Mouse (Mus musculus) urinary bladder, adult 2 months (tissue): ENCODE data around the gene Kcnk10. TPM values are rescaled to one million over a fixed set of nuclear protein-coding genes. Genes with fewer than 3 reads are reported as not detected.

Experiments
- DNase-seq: peaks from one replicate; pipeline ENCODE4 v3.0.0; 2022; ENCODE audit warnings: low spot score
- polyA plus RNA-seq: library from polyadenylated mRNA; depleted of rRNA; stranded (reverse); fragments of >200 nt; gene quantifications from 2 replicates; pipeline ENCODE4 v1.2.3, GENCODE M21; 2012

The Kcnk10 gene
- polyA plus RNA-seq, 1 experiment: 0.04 TPM

GRCm38 (mm10) chr12:98519866-98520567, 58.1 kb downstream of the Kcnk10 start:
- no peak for DNase-seq

GRCm38 (mm10) chr12:98505601-98506000, 72.5 kb downstream of the Kcnk10 start:
- no peak for DNase-seq

- DNase-seq: no peak
Observed at GRCm38 (mm10) chr12:98501528-98502280, 76.4 kb downstream of the Kcnk10 start.

- no peak for DNase-seq
Observed at GRCm38 (mm10) chr12:98501045-98501444, 77.1 kb downstream of the Kcnk10 start.

GRCm38 (mm10) chr12:98481460-98481859, 96.7 kb downstream of the Kcnk10 start:
- no peak for DNase-seq

- no peak for DNase-seq
Observed at GRCm38 (mm10) chr12:98481048-98481447, 97.1 kb downstream of the Kcnk10 start.

GRCm38 (mm10) chr12:98477673-98478461, 100.2 kb downstream of the Kcnk10 start:
- no peak for DNase-seq

GRCm38 (mm10) chr12:98471232-98471631, 106.9 kb downstream of the Kcnk10 start:
- DNase-seq: no peak

GRCm38 (mm10) chr12:98470097-98470496, 108.0 kb downstream of the Kcnk10 start:
- DNase-seq: no peak

- DNase-seq: no peak
Observed at GRCm38 (mm10) chr12:98467793-98468192, 110.3 kb downstream of the Kcnk10 start.

GRCm38 (mm10) chr12:98459889-98460288, 118.2 kb downstream of the Kcnk10 start:
- no peak for DNase-seq

GRCm38 (mm10) chr12:98458944-98459343, 119.2 kb downstream of the Kcnk10 start:
- DNase-seq: no peak

GRCm38 (mm10) chr12:98458516-98458915, 119.6 kb downstream of the Kcnk10 start:
- no peak for DNase-seq

GRCm38 (mm10) chr12:98453161-98453560, 124.9 kb downstream of the Kcnk10 start:
- no peak for DNase-seq

GRCm38 (mm10) chr12:98452646-98453045, 125.5 kb downstream of the Kcnk10 start:
- DNase-seq: no peak

- no peak for DNase-seq
Observed at GRCm38 (mm10) chr12:98445637-98446036, 132.5 kb downstream of the Kcnk10 start.

- DNase-seq: no peak
Observed at GRCm38 (mm10) chr12:98444860-98445259, 133.2 kb downstream of the Kcnk10 start.

GRCm38 (mm10) chr12:98443754-98444153, 134.4 kb downstream of the Kcnk10 start:
- no peak for DNase-seq

- no peak for DNase-seq
Observed at GRCm38 (mm10) chr12:98438080-98438479, 140.0 kb downstream of the Kcnk10 start.

GRCm38 (mm10) chr12:98430683-98431082, 147.4 kb downstream of the Kcnk10 start:
- no peak for DNase-seq

GRCm38 (mm10) chr12:98421340-98421739, 156.8 kb downstream of the Kcnk10 start:
- no peak for DNase-seq

- DNase-seq: no peak
Observed at GRCm38 (mm10) chr12:98419849-98420248, 158.3 kb downstream of the Kcnk10 start.
